Mouse (Mus musculus): ENCODE results near the gene Acvrl1.

Acvrl1 gene

DNA sequence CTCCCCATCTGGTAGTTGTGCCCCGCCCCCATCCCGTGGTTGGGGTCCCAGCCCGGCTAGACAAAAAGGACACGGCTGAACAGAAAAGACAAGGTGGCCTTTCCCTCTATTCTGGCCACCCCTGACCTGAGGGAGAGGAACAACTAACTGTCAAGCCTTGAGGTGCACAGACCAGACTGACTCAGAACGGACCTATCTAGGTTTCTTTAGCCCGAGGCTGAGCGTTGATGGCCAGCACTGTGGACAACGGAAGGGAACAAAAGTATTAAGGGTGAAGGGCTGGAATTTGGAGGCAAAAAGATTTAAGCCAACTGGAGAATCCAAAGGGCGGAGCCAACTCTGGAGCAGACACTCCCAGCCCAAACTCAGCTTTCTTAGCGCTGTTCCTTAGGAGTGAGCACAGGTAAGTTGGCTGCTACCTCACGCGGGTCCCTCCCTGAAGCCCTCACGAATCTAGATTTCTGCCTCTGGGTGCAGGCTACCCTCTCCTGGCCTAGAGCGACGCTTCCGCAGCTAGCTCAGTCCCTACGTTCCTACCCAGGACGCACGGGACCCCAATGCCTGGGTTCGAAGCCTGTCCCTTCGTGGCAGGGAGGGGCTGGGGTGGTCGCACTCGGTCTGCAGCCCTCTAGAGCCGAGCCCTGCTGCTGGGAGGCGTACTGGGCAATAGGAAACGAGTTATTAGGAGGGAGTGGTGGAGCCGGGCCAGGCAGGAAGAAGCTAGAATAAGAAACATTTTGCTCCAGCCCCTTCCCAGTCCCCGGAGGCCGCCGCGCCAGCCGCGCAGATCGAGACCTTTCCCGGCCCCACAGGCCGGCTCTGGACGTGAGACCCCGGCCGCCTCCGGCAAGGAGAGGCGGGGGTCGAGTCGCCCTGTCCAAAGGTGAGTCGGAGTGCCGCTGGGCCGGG, at the start of gene Acvrl1:
Acvrl1 (plus strand) TSS at position 342 of the 909 bp plus-strand sequence.
- DNase-seq (ENCODE audit: low spot score), result no peak

DNA sequence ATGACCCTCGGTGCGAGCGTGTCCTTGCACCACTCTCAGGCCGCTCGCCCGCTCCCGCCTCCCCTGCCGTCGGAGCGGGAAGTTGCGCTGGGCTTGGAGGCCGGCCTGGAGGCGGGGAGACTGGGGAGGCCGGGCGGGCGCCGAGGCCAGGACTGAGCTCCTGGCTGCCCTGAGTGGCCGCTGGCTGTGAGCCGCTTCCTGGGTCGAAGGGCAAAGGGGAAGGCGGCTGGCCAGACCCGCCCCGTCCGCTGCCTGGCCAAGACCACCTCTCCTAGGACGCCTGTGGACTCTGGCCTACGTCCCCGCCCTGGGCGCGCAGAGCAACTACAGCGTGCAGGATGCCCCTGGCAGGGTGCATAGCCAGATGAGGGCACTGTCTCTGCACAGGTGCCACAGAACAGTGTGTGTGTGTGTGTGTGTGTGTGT, 49.6 kb upstream of the Acvrl1 start:
- DNase-seq (ENCODE audit: low spot score), result peak; percentile 8

DNA sequence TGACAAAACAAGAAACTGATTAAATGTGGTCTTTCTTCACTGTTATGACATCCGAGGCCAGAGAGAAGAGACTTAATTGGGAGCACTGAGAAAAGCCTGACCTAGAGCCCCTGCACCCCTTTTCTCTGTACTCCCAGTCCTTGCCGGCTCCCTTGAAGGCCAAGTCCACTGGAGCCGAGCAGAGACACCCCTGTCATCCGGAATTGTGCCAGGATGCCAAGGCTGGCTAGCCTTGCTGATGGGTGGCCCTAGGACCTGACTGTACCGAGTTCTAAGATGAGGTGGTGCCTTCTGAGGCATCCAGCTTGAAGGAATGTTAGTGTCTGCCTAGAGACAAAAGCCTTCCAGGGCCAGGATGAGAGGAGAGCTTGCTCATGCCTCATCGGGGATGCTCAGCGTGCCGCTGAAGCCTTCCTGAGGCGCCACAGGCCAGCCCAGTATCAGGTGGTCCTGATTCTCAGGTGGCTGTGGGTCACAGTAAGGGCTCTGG, 48.2 kb upstream of the Acvrl1 start:
- no peak for DNase-seq (ENCODE audit: low spot score)

DNA sequence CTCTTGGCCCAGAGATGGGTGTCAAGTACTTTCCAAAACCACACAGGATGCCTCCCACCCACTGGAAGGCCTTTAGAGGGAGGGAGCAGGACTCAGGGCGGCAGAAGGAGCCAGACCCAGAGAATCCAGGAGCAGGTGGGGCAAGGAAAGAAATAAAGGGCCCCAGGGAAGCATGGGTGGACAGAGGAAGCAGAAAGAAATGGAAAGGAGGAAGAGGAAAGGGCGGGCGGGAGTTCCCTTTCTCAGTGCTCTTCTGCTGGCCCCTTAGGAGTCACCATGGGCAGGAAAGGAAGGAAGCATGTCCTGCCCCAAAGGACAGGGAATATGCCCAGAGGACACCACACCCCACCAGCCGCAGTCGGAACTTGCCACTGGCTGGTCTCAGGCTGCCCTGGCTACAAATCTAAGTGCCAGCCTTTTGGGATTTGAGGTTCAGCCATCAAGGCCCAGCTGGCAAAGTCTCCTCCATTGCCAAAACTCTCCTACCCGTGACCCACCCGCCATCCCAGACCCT, 47.2 kb upstream of the Acvrl1 start:
- DNase-seq (ENCODE audit: low spot score), result no peak

DNA sequence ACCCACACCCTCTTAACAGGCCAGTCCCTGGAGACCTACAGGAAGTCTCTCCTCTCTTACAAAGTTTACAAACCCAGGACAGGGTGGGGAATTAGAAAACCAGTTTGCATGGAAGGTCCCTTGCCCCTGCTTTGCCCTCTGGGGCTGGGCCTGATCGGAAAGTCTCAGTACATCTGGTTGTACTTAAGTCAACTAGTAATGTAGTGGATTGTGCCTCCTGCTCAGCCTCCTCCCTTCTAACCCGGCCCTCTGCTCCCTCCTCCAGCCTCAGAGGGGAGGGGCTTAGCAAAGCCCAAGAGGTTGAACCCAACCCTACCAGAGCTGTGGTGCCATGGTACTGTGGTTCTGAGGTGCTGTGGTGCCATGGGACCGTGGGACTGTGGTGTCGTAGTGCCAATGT, 46.1 kb upstream of the Acvrl1 start:
- DNase-seq (ENCODE audit: low spot score), result no peak

DNA sequence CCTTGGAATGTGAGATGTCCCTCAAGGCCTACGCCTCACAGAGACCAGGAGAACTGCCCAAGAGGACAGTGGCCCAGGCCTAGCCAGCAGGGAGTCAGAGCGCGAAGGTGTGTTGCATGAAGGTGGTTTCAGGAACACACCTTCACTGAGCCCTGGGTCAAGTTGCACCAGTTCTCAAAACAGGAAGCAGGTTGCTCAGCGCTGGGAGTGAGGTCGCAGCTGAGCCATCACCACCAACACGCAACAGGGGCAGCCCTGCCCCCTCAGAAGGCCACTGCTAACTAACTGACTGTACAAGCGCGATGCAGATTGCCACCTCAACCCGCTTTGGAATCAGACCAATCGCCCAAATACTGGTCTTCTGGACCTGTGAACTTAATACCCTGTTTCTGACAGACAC, 43.8 kb upstream of the Acvrl1 start:
- no peak for DNase-seq (ENCODE audit: low spot score)

DNA sequence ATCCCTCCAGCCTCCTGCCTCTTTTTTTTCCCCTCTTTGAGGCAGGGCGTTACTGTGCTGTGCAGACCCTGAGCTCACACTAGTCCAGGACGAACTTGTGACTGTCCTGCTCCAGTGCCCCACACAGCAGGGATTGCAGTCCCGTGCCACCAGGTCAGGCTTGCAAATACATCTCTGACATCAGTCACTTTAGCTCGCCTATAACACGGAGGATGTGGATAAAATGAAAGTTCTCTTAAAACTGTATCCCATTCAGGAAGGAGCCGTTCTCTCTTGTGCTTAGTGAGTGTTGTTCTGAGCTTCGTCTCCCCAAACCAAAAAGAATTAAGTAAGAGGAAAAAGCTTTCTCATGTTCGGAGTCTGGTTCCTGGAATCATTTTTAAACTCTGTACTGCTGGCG, 41.9 kb upstream of the Acvrl1 start:
- no peak for DNase-seq (ENCODE audit: low spot score)

GRCm38 (mm10) chr15:101086956-101087355, 41.4 kb upstream of the Acvrl1 start:
- DNase-seq (ENCODE audit: low spot score), result no peak

DNA sequence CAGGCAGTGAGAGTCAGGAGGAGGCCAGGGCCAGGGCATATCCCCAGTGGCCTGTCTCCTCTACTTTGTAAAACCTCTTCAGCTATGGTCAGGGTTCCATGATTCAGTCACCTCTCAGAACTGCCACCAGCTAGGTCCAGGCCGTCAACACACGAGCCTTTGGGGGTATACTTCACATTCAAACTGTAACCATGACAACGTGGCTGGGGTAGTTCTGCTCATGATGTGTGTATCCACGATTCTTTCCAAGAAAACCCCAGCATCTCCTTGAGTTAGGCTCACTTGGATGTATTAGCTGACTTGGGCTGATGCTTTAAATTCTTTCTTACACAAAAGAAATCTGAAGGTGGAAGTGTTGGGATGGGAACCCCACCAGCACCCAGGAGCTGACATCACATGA, 40.0 kb upstream of the Acvrl1 start:
- DNase-seq (ENCODE audit: low spot score), result no peak

GRCm38 (mm10) chr15:101091551-101091950, 36.8 kb upstream of the Acvrl1 start:
- DNase-seq (ENCODE audit: low spot score), result no peak

DNA sequence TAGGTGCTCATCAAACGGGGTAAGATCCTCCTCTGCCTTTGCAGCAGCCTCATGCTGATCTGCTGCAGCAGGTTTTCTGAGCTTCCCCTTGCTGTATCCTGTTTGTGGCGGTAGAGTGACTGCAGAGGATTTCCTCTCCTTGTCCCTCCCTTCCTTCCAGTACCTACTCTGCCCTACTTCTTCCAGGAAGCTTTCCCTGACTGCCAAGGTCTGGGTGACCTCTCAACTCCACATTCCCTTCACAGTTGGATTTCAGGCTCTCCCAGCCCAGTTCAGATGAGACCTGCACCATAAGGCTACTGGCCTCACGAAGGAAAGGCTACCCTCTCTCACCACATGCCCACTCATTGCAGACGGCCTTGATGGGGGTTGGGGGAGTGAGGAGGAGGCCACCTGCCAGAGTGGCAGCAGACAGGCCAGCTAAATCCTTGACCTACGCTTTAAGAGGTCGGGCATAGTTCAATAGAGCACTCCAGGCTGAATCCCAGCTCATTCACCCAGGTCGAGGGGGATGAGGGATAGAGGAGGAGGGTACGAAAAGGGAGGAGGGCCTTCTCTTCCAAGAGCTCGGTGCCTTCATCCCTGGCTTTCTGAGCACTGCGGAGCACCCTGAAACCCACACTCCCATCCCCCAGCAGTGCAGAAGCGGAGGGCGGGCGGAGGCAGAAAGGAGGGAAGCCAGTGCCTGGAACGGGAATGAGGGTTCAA, 36.0 kb upstream of the Acvrl1 start:
- no peak for DNase-seq (ENCODE audit: low spot score)

DNA sequence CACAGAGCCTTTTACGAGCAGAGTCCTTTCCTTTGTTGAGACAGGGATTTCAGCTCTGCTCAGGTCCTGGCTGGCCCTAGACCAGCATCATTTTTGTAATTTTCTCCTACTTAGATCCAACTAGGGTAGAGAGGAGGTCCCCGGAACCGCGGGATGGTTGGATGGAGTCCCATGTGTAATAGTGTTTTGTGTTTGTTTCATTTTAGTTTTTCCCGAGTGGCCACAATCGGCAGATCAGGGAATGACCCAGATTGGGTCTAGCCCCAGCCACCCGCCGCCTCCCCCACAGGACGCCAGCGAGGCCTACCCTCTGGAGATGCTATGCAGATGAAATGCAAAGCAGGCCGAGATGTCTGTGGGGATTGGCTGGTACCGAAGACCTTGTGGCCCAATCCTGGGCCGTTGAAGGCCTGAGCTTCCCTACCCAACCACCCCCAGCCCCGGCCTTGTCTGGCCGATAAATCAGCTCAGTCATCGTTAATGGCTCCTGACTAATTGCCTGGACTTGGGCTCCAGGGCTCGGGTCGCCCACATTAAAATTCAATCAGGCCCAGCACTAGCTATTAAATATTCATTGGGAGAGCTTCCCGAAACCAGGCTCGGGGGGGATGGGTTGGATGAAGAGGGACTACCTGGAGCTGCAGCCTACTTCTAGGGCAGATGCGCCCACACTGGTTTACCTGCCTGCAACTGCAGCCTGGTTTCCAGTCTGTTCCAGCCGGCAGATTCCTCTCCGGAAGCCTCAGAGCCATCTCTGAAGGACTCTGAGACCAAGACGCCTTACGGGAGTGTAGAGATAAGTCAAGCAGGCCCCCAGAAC, 35.3 kb upstream of the Acvrl1 start:
- DNase-seq (ENCODE audit: low spot score), result no peak

DNA sequence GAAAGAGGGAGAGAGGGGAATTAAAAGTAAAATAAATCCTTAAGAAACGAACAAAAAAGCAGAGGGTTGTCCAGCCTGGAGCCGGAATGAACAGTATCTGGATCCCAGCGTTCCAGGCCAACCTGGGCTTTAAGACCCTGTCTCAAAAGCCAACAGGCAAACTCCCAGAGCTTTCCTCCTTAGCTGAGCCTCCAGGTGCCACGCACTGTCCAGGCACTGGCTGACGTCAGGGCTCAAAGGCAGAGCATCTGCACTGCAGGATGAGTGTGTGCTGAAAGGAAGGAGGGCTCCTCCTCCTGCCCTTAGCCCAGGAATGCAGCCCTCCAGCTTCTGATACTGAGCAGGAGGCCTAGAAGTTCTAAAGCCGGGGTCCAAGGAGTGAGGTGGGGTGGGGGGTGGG, 34.3 kb upstream of the Acvrl1 start:
- DNase-seq (ENCODE audit: low spot score), result no peak

DNA sequence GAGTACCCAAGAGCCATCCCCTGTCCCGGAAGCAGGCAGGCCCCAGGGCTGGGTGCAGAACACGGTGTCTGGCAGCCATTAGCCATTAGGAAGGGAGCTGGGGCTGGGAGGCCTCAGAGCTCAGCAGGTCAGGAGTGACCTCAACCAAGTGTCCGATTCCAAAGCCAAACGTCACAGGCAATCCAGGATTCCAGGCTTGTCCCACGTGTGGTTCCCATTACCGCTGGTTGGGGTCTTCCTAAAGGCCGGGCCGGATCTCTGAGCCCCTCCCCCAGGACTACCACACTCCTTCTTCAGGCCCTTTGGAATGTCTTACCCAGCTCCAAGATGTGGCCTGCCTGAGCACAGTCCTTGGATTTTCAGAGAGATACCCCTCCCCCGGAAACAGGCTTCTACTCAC, 33.3 kb upstream of the Acvrl1 start:
- no peak for DNase-seq (ENCODE audit: low spot score)

- no peak for DNase-seq (ENCODE audit: low spot score)
Observed at GRCm38 (mm10) chr15:101095392-101095791, 32.9 kb upstream of the Acvrl1 start.

- DNase-seq (ENCODE audit: low spot score), result no peak
Observed at GRCm38 (mm10) chr15:101097985-101098651, 30.2 kb upstream of the Acvrl1 start.

DNA sequence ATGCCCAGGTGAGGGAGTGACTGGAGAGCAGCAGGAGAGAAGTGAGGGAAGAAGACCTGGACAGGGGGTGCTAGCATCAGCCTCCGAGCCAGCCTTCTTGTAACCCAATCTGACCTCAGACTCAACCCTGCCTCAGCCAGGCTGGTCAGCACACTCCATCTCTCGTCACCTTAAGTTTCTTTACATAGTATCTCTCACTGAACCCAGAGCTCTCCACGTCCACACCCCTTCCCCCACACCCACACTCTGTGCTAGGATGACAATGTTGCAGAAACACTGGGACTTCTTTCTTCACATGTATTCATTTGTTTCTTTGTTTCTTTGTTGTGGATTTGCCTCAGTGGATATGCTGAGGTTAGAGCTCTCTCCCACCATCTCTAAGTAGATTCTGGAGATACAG, 27.3 kb upstream of the Acvrl1 start:
- DNase-seq (ENCODE audit: low spot score), result no peak

- DNase-seq (ENCODE audit: low spot score), result no peak
Observed at GRCm38 (mm10) chr15:101103605-101104304, 24.6 kb upstream of the Acvrl1 start.

- peak; percentile 68 for DNase-seq (ENCODE audit: low spot score)
Observed at GRCm38 (mm10) chr15:101105496-101105994, 22.8 kb upstream of the Acvrl1 start.

DNA sequence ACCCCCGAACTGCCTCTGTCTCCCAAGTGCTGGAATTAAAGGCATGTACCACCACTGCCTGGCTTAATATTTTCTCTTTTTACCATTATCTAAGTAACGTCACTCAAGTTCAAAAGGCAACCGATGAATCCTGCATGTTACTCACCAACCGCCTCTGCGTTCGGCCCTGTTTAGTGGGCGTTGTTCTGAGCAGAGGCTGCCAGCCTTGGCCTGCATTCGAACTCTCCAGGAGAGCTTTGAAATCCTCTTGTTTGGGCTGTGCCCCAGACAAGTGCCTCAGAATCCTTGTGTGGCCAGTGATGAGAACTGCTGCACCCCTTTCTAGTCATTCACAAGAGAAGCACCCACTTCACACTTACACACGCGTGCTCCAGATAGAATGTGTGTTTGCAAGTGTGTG, 22.3 kb upstream of the Acvrl1 start:
- DNase-seq (ENCODE audit: low spot score), result no peak
